Mouse (Mus musculus) liver, embryonic 14.5 days (tissue): ENCODE data around the gene Hao2.

ENCODE experiments used
- CTCF ChIP-seq: IDR thresholded peaks from 2 replicates; pipeline ENCODE4 v1.5.1; 2016; ENCODE audit warnings: antibody characterized with exemption, low read depth, control low read depth
- EP300 ChIP-seq: IDR thresholded peaks from 2 replicates; pipeline ENCODE4 v1.6.1; 2016; ENCODE audit warnings: antibody characterized with exemption, low read depth

- TF ChIP-seq EP300 (no peak), CTCF (no peak)
Measured at GRCm38 (mm10) chr3:98859576-98859975, 33.5 kb downstream of the Hao2 start, which contains the start of gene Hsd3b1.
